Mouse (Mus musculus) induced T-regulatory cell, adult 2 months (primary cell): ENCODE results near the gene Ptprn2.

Experiments
- DNase-seq: peaks from one replicate; pipeline ENCODE4 v3.0.0-alpha.2; 2012; ENCODE audit warnings: low read depth

Ptprn2 gene

DNA sequence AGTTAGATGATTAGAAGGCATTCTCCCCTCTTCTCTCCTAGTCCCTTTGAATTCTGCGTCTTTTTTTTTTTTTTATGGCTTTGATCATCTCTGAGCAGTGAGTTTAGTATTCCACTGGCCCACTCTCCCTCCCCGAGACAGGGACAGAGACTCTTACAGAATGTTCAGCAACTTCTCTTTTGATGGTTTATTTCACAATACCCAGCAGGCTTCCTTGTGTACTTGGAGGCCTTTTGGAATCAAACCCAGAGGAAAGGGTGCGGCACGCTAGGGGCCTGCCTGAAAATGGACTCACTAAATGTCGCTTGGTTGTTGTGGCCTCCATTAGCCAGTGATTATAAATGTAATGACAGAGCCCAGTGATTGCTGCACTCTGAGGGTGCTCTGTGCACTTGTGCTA lies 680.7 kb downstream of the Ptprn2 start:
- no peak for DNase-seq

GRCm38 (mm10) chr12:117169670-117170069 lies 684.1 kb downstream of the Ptprn2 start:
- no peak for DNase-seq

- DNase-seq, result no peak
These were observed 687.0 kb downstream of the Ptprn2 start for GRCm38 (mm10) chr12:117172529-117172884.

- no peak for DNase-seq
These were observed 687.5 kb downstream of the Ptprn2 start for GRCm38 (mm10) chr12:117172885-117173529.

DNA sequence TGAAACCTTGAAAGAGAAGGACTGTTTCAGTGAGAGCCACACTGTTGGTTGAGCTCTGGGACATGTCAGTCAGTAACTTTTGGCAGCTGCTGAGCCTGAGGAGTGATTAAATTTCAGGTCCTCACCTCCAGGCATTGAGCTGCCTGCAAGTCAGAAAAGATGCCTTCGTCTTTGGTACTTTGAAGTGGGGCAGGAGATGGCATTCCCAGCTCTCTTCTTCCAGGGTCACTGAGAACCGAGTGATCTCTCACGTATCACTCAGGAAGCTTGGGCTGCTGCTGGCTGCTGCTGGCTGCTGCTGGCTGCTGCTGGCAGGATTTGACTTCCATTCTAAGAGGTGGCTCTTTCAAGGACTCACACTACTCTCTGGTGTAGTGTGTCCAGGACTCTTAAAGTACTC lies 688.7 kb downstream of the Ptprn2 start:
- DNase-seq, result no peak

GRCm38 (mm10) chr12:117175072-117175681 lies 689.7 kb downstream of the Ptprn2 start:
- DNase-seq, result no peak

DNA sequence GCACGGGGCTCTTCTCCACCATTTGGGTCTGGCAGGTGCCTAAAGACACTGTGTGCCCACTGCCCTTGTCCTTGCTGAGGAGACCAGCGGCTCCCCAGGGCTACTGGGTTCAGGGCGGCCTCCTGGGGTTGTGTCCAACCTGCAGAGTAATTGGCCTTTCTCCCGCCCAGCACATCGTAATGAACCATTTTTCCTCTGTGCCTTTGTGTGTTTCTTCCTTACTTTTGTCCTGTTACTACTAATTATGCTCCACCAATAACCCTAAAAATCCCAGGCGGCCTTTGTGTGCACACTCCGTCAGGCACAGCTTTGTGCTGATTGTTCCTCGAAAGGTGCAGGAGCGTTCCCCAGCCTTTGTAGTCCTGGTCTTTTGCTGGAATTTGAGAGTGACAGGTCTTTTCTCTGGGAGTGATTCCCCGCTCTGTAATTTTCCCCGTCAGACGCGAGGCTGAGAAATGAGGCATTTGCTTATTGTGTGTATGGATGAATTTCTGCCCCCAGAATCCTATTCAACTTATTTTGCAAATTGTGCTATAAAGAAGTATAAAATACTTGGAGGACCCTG lies 690.8 kb downstream of the Ptprn2 start:
- DNase-seq, result no peak

GRCm38 (mm10) chr12:117187167-117187566 lies 701.6 kb downstream of the Ptprn2 start:
- DNase-seq, result no peak

DNA sequence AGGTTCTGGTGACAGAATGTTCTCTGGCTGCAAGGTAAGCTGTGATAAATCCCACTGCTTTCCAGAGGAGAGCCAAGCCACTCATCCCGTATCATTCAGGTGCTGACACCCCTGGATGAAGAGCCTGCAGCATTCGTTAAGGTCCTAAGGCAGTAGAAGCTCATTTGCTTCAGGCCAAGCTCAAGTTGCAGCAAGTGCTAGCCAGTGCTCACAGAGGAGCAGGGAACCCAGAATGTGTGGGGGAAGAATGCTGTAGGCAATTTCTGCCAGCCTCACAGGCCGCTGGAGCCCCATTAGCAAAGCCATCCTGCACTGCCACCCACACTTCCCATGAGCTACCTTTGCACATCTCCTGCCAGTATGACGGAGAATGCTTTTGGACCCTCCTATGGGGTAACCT lies 706.5 kb downstream of the Ptprn2 start:
- DNase-seq, result no peak

GRCm38 (mm10) chr12:117196721-117197425 lies 711.4 kb downstream of the Ptprn2 start:
- no peak for DNase-seq

DNA sequence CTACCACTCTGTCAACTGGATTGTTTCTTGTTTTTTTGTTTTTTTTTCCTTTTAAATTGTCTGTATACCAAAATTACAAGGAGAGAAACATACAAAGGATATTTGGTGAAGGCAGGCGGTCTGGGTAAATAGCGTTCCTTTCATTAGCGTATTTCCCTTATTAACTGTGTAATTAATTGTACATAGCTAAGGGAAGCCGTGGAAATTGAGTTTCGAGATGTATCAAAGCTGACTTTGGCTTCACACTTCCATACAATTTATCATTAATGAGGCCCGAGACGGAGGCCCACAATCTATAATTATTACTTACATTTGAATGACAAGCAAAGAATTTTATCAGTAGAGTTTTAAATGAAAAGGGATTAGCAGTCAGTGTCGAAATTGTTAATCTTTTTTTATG lies 712.6 kb downstream of the Ptprn2 start:
- no peak for DNase-seq

DNA sequence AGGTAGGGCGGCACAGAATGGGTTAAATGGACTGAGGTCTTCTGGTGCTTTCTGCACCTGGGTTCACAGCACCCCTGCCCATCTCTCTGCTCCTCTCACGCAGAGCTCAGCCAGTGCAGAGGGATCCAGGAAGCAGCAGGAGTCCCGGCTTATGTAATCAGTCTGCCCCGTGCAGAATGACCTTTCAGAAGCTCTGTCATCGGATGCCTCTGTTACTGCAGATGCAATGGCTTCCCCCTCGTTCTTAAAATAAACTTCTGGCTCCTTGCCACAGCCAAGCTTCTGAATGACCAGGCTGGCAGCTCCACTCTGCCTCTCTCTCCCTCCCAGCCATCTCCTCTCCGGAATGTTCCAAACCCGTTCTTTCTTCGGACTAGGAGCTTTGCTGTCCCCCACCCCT lies 714.6 kb downstream of the Ptprn2 start:
- DNase-seq, result no peak

DNA sequence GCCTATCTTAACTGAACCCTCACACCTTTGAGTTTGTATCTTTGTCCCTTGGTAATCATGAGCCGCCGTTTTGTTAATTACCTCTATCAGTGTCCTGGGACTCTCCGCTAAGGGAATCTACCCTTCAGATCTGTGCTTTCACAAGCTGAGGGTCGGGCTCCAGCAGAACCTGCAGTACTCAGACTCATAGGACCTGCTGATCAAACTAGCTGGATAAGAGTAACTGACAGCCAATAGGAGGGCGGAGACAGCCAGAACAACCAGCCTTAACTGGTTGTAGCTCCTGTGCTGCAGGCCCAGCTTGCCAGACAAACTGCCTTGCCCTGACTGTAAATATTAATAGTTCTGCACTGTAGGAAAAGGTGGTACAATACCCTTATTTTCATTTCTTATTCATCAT lies 715.1 kb downstream of the Ptprn2 start:
- no peak for DNase-seq

DNA sequence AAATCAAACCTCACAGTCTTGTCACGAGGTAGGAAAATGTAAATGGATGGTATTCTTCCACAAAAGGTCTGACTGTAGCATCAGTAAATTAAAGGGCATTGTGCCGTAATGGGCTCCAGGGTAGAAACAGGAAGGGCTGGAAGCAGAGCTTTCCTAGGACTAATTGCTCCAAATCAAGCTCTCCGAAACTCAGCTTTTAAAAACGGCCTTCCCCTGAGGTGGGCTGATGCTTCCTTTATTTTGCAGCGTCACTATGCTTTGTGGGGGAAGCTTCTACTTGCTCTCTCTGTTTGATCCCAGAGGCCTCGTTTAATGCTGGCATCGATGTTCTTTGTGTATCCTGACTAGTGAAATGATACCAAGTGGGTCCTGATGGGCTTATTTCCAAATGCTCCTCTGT lies 718.0 kb downstream of the Ptprn2 start:
- no peak for DNase-seq

DNA sequence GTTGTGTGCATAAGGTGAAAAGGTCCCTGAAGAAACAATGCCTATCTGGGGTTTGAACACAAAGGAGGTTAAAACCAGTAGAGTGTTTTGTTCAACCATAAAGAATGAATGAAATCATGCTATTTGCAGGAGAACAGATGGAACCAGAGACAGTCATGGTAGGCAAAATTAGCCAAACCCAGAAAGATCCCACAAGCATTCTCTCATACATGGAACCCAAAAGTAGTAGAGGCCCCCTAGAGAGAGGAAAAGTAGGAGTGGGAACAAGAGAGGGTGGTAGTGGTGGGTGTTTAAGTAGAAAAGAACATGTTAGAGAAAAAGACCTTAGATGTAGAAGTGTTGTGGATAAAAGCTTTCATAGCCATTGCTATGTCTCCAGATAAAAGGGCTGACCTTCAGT lies 719.4 kb downstream of the Ptprn2 start:
- no peak for DNase-seq

DNA sequence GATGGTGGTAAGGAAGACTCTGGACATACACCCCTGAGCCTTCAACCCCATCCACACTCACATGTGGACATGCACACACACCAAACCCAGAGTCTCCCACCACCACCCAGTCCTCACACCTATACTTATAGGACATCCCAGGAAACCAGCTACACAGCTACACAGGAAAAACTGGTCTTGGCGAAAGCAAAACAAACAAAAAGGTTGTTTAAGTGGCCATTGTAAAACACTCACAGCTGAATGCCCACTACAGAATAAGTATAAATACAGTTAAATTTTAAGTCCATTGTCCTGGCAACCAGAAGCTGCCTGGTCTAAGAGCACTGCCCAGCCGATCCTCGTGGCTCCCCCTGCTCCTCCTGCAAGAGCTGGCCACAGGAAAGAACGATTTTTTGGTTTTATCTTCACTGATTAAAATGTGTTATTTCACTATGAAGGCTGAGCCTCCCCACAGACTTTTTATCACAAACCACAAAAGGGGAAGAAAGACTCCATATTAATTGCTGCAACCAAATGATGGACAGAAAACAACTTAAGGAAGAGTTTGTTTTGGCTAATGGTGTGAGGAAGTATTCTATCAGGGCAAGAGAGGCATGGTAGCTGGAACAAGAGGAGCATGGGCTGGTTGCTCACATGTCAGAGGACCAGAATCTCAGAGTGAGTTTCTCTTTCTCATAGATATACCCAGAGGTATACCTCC lies 722.1 kb downstream of the Ptprn2 start:
- DNase-seq, result no peak

DNA sequence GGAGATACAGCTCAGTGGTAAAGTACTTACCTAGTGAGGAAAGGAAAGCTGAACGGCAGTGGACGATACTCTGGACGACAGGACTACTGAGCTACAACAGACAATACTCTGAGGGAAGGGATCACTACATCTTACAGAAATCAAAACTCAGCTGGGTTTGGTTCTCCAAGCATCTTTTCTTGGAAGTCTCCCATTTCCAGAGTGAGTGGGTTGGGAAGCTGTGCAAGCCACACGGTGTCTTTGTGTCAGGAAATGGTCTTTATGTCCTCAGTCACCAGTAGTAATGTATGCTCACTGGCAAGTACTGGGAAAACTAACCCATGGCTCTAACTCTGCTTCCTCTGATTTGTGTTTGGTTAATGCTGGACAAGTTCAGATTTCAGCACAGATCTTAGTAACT lies 724.9 kb downstream of the Ptprn2 start:
- no peak for DNase-seq

- no peak for DNase-seq
These were observed 728.0 kb downstream of the Ptprn2 start for GRCm38 (mm10) chr12:117213531-117213930.

GRCm38 (mm10) chr12:117214272-117214671 lies 728.8 kb downstream of the Ptprn2 start:
- DNase-seq, result no peak

- no peak for DNase-seq
These were observed 729.4 kb downstream of the Ptprn2 start for GRCm38 (mm10) chr12:117214919-117215318.

DNA sequence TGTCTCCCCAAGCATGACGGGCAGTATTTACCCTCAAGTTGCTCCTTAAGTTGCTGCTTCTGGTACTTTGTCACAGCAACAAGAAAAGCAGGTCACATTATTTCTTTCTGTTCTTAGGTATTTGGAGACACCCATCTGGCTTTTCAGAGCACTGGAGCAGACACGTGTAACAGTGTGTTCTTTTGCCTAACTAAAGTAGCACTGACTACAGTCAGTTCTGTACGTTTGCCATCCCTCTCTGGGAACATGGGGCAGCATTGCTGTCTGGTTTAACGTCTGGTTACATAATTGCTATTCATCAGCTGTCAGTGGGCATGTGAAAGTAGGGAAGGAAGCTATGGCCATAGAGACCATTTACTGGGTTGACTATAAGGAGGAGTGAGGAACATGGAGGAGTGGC lies 736.4 kb downstream of the Ptprn2 start:
- no peak for DNase-seq

DNA sequence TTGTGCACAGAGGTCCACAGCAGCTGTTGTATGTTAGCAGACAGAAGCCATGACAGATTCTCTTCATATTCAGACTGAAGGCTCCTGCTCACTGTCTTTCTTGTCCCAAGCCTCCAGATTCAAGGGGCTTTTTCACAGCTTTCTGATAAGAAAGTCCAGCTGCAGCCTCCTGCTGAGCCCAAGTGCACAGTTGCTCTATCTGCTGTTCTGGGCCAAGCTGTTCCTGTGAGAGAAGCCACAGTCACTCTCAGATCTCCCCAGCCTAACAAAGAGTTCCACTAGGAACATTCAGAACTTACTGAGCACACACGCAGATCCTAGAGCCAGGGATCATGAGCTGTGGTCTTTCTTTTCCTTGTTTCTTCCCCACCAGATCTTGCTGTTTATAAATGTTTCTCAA lies 738.5 kb downstream of the Ptprn2 start:
- no peak for DNase-seq

- no peak for DNase-seq
These were observed 741.7 kb downstream of the Ptprn2 start for GRCm38 (mm10) chr12:117227236-117227635.
